Mouse (Mus musculus): Measurements from ENCODE around the gene Tshz2. TPM values are rescaled to one million over a fixed set of nuclear protein-coding genes. Genes with fewer than 3 reads are reported as not detected.
A peak's percentile ranks its signal among the peaks of the same experiment; 100 is the strongest.
"Not testable (repeated sequence)": the region's sequence is repeated elsewhere in the genome, so short reads cannot be mapped to it uniquely, and the experiment has no call there.

Gene Tshz2
- polyA plus RNA-seq, 1 experiment from 2014 or later = 50.6 TPM

DNA sequence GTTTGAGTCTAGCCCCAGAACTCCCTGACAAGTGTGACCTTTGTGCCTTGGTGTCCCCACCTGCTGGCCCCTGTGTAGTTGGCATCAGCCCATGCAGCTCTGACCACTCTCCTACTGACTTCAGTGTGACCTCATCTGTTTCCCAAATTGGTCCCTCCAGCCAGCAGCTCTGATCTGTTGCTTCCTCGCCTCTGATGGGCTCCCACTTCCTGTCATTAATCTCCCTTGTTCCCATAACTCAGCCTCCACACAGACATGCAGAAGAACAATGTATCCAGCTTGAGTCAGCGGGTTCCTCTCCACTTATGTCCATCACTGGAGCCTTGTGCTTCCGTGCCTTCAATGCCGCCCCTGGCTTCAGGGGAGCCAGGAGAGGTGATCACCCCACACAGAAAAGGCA lies 144.4 kb downstream of the Tshz2 start:
- no peak overlapping the region for H3K4me3 ChIP-seq
- H3K27ac ChIP-seq (replicated peaks) = no peak overlapping the region
- H3K9ac ChIP-seq = no peak overlapping the region
- H3K4me2 ChIP-seq = no peak overlapping the region
- ATAC-seq (ENCODE audit: low read depth) = no peak
- H3K9me3 ChIP-seq = no peaks in the 10 kb centered on the region
- H3K4me1 ChIP-seq (replicated peaks) = peaks cover 43% of the 10 kb centered on the region
- WGBS = 46% methylated on average over 4 of the region's 4 CpGs
- no peaks in the 10 kb centered on the region for H3K36me3 ChIP-seq
- H3K27me3 ChIP-seq = no peaks in the 10 kb centered on the region

- Histone ChIP-seq H3K4me3 (no peak overlapping the region), H3K9me3 (no peaks in the 10 kb centered on the region), H3K9ac (no peak overlapping the region), H3K36me3 (no peaks in the 10 kb centered on the region), H3K4me2 (no peak overlapping the region), H3K27me3 (no peaks in the 10 kb centered on the region), H3K27ac (replicated peaks) (no peak overlapping the region), H3K4me1 (replicated peaks) (peaks cover 46% of the 10 kb centered on the region)
- ATAC-seq (ENCODE audit: low read depth) = no peak
- 76% methylated on average over 2 of the region's 2 CpGs for WGBS
Observed at GRCm38 (mm10) chr2:169777764-169778163, 145.0 kb downstream of the Tshz2 start.

DNA sequence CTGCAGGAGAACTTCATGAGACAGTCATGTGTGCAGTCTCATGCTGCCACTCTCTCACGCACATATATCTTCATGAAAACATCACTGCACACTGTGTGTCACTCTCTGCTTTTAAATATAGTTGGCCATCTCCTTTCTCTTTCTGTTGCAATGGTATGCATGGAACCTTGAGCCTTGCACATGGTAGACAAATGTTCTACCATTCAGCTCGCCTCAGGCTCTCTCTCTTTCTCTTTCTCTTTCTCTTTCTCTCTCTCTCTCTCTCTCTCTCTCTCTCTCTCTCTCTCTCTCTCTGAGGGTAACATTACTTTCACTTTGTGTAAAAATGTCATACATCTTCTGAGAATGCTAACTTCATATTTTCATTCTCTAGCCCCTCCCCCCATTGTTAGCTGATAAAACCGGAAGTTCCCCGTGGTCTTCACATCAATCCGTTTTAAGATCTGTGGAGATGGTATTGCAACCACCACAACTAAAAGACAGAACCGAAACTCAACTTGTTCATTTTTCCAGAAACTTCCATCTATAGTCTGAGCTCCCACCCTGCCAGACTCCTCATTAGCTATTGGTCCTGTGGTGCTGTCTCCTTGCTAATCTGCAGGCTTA lies 146.0 kb downstream of the Tshz2 start:
- peaks cover 45% of the 10 kb centered on the region for H3K4me1 ChIP-seq (replicated peaks)
- no peaks in the 10 kb centered on the region for H3K27me3 ChIP-seq
- H3K9ac ChIP-seq = no peak overlapping the region
- H3K36me3 ChIP-seq = no peaks in the 10 kb centered on the region
- H3K9me3 ChIP-seq = no peaks in the 10 kb centered on the region
- H3K4me3 ChIP-seq = no peak overlapping the region
- H3K4me2 ChIP-seq = no peak overlapping the region
- H3K27ac ChIP-seq (replicated peaks) = no peak overlapping the region
- 90% methylated on average over 6 of the region's 6 CpGs for WGBS
- ATAC-seq (ENCODE audit: low read depth) = no peak

- not testable (repeated sequence) for H3K27me3 ChIP-seq; ATAC-seq (ENCODE audit: low read depth); H3K9me3 ChIP-seq; H3K4me3 ChIP-seq; H3K27ac ChIP-seq (replicated peaks); H3K9ac ChIP-seq; H3K4me2 ChIP-seq; H3K36me3 ChIP-seq
- H3K4me1 ChIP-seq (replicated peaks) = peaks cover 51% of the 10 kb centered on the region
Observed at GRCm38 (mm10) chr2:169781671-169782070, 148.9 kb downstream of the Tshz2 start.

- Histone ChIP-seq H3K4me1 (replicated peaks) (peaks cover 65% of the 10 kb centered on the region), H3K4me2 (no peak overlapping the region), H3K27me3 (no peaks in the 10 kb centered on the region), H3K9me3 (no peaks in the 10 kb centered on the region), H3K4me3 (no peak overlapping the region), H3K27ac (replicated peaks) (peak overlapping the region; percentile 38; the same call in 1 of the 2 replicates), H3K9ac (no peak overlapping the region), H3K36me3 (no peaks in the 10 kb centered on the region)
- ATAC-seq (ENCODE audit: low read depth) = no peak
- 63% methylated on average over 26 of the region's 26 CpGs for WGBS
Observed at GRCm38 (mm10) chr2:169782874-169783680, 150.3 kb downstream of the Tshz2 start.

DNA sequence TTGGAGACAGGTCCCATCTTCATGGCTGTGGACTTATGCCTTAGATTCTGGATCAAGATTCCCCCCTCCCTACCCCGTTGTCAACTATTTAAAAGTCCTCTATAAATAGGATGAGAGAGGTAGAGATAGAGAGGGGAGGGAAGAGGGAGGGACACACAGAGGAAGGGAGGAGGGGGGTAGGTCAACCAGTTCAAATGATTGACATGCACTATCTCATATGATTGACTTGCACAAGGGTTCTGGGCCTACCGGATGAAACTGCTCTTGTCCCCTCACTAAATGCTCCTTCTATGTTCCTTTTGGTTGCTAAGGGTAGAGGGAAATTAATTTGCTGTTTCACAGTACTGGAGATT lies 150.8 kb downstream of the Tshz2 start:
- no peak overlapping the region for H3K9ac ChIP-seq
- 84% methylated on average over 2 of the region's 2 CpGs for WGBS
- no peaks in the 10 kb centered on the region for H3K36me3 ChIP-seq
- H3K4me1 ChIP-seq (replicated peaks) = peaks cover 69% of the 10 kb centered on the region
- H3K4me2 ChIP-seq = no peak overlapping the region
- peak overlapping the region; percentile 23; the same call in 1 of the 2 replicates for H3K27ac ChIP-seq (replicated peaks)
- H3K9me3 ChIP-seq = no peaks in the 10 kb centered on the region
- H3K27me3 ChIP-seq = no peaks in the 10 kb centered on the region
- no peak for ATAC-seq (ENCODE audit: low read depth)
- no peak overlapping the region for H3K4me3 ChIP-seq

DNA sequence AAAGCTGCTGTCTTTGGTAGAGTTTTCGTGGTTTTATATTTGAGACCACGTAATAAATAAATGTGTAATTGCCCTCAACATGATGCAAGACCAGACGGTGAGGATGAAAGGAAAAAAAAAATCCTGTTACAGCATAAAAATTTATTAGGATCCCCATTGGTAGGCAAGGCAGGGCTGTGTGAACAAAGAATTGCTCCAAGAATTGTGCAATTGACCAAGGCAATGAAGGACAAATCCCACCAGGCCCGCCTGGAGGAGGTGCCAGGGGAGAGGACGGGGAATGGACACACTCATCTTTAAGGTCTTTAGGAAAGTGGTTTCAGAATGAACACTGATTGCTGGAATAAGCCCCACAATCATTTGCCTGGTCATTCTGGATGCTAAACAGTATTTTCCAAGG lies 154.6 kb downstream of the Tshz2 start:
- H3K9ac ChIP-seq = no peak overlapping the region
- H3K27me3 ChIP-seq = no peaks in the 10 kb centered on the region
- H3K27ac ChIP-seq (replicated peaks) = peak overlapping the region; percentile 68
- peaks cover 73% of the 10 kb centered on the region for H3K4me1 ChIP-seq (replicated peaks)
- no peak overlapping the region for H3K4me2 ChIP-seq
- H3K9me3 ChIP-seq = no peaks in the 10 kb centered on the region
- WGBS = 45% methylated on average over 5 of the region's 5 CpGs
- no peak for ATAC-seq (ENCODE audit: low read depth)
- no peaks in the 10 kb centered on the region for H3K36me3 ChIP-seq
- no peak overlapping the region for H3K4me3 ChIP-seq

- Histone ChIP-seq H3K4me1 (replicated peaks) (peaks cover 73% of the 10 kb centered on the region), H3K9ac (no peak overlapping the region), H3K4me3 (no peak overlapping the region), H3K27ac (replicated peaks) (peak overlapping the region; percentile 68), H3K9me3 (no peaks in the 10 kb centered on the region), H3K36me3 (no peaks in the 10 kb centered on the region), H3K4me2 (no peak overlapping the region), H3K27me3 (no peaks in the 10 kb centered on the region)
- 55% methylated on average over 11 of the region's 11 CpGs for WGBS
- ATAC-seq (ENCODE audit: low read depth) = no peak
Observed at GRCm38 (mm10) chr2:169787906-169788305, 155.1 kb downstream of the Tshz2 start.

DNA sequence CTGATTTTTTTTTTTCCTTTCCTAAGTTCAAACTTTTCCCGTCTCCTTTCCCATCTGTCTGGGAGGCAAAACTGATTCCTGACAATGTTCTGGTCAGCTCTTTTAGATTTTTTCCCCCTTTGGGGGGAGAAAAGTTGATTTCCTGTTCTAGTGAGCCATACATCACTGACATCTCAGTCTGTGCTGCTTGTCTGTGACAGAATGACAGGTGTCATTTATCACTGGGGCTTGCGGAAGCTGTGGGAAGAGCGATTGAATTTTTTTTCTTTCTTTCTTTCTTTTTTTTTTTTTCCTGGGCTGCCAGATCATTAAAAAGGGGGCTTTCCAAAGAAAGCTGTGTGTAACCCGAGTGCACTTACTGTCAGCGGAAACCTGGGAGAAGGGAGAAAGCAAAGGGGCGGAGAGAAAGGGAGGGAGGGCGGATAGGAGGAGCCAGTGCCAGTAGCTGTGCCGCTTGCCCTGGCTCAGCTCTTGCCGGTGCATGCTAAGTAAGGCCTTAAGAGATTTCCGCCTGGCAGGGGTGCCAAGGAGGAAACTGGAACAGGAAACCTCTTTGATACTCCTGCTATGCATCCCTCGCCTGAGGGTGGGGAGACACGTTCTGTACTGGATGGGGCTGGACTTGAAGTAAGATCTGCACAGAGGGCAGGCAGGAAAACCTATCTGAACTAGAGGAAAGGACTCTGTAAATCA lies 157.8 kb downstream of the Tshz2 start:
- Histone ChIP-seq H3K4me2 (peak overlapping the region; percentile 53), H3K27ac (replicated peaks) (peak overlapping the region; percentile 84), H3K4me1 (replicated peaks) (peaks cover 64% of the 10 kb centered on the region), H3K9ac (peak overlapping the region; percentile 58), H3K36me3 (no peaks in the 10 kb centered on the region), H3K4me3 (peak overlapping the region; percentile 24), H3K9me3 (no peaks in the 10 kb centered on the region), H3K27me3 (no peaks in the 10 kb centered on the region)
- WGBS = 1% methylated on average over 12 of the region's 12 CpGs
- ATAC-seq (ENCODE audit: low read depth) = peak; percentile 65

- peak overlapping the region; percentile 76 for H3K27ac ChIP-seq (replicated peaks)
- H3K27me3 ChIP-seq = no peaks in the 10 kb centered on the region
- H3K36me3 ChIP-seq = no peaks in the 10 kb centered on the region
- H3K4me2 ChIP-seq = no peak overlapping the region
- WGBS = 16% methylated on average over 3 of the region's 3 CpGs
- 0 out of 2 replicates have a peak overlapping the region, but pooled peaks have one; percentile 5 for H3K9ac ChIP-seq
- ATAC-seq (ENCODE audit: low read depth) = no peak; the same call in 1 of the 2 replicates
- H3K4me1 ChIP-seq (replicated peaks) = peaks cover 49% of the 10 kb centered on the region
- no peaks in the 10 kb centered on the region for H3K9me3 ChIP-seq
- no peak overlapping the region for H3K4me3 ChIP-seq
Observed at GRCm38 (mm10) chr2:169792706-169793105, 159.9 kb downstream of the Tshz2 start.

DNA sequence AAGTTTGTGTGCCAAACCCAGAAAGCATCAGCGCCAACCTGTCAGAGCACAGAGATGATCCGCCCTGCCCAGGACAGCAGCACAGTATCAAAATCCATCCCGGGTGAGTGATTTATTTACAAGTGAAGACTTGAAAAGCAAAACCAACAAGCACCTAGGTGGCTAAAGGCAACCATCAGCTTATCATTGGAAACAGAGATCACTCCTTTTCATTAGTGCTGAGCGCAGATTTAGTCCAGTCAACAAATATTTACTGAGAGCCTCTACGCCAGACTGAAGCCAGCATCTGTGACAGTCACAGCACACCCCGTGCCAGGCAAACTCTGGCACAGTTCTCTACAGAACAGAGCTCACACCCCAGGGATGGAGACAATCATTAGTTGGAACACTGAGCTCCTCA lies 169.4 kb downstream of the Tshz2 start:
- no peaks in the 10 kb centered on the region for H3K27me3 ChIP-seq
- no peak overlapping the region for H3K4me3 ChIP-seq
- H3K4me2 ChIP-seq = no peak overlapping the region
- H3K9me3 ChIP-seq = no peaks in the 10 kb centered on the region
- ATAC-seq (ENCODE audit: low read depth) = no peak
- no peak overlapping the region for H3K27ac ChIP-seq (replicated peaks)
- H3K9ac ChIP-seq = no peak overlapping the region
- H3K36me3 ChIP-seq = 0 out of 2 replicates have a peak, but pooled peaks cover 2% of the 10 kb centered on the region
- 0 out of 2 replicates have a peak, but pooled peaks cover 4% of the 10 kb centered on the region for H3K4me1 ChIP-seq (replicated peaks)
- 94% methylated on average over 6 of the region's 6 CpGs for WGBS

GRCm38 (mm10) chr2:169804380-169804779 lies 171.6 kb downstream of the Tshz2 start:
- no peak overlapping the region for H3K9ac ChIP-seq
- 0 out of 2 replicates have a peak, but pooled peaks cover 2% of the 10 kb centered on the region for H3K36me3 ChIP-seq
- 0 out of 2 replicates have a peak, but pooled peaks cover 15% of the 10 kb centered on the region for H3K4me1 ChIP-seq (replicated peaks)
- no peak overlapping the region for H3K4me2 ChIP-seq
- no peaks in the 10 kb centered on the region for H3K27me3 ChIP-seq
- 78% methylated on average over 5 of the region's 5 CpGs for WGBS
- H3K27ac ChIP-seq (replicated peaks) = no peak overlapping the region
- H3K4me3 ChIP-seq = no peak overlapping the region
- no peak for ATAC-seq (ENCODE audit: low read depth)
- H3K9me3 ChIP-seq = no peaks in the 10 kb centered on the region

Measured in neural tube, embryonic 13.5 days (tissue).